Mouse (Mus musculus): ENCODE data around the gene Errfi1.

DNA sequence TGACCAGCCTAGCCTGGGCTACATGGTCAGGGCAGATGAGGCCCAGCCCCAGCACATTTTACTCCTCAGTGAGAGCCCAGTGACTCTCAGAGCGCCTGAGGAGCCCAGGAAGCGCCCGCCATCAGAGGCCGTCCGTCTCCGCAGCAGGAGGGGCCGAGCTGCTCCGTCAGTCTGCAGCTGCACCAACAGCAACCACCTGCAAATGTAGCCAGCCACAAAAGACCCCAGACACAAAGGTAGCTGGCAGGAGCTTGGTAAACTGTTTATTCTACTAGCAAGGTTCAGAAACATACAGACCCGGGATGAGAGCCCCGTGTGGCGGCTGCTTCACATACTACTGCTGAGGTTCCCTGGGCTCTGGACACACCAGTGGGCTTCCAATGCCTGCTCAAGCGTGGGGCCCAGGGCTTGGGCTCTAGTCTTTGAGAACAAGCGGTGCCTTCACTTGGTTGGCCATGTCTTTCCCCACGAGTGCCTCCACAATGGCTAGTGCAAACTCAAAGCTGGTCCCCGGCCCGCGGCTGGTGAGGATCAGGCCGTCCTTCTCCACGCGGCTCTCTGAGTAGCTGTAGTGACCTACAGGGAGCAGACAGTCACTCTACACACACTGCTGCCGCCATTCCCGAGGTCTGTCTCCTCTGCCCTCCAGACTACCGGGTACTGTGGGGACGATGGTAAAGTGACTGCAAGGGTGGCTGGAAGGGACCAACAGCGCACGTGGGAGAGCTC, 43.3 kb downstream of the Errfi1 start:
- TF ChIP-seq POLR2A (IDR thresholded peaks at IDR 0.05; ENCODE audit: borderline replicate concordance, control insufficient read depth, low read depth, low read length): no peak
- no peak for TF ChIP-seq CTCF (IDR thresholded peaks at IDR 0.05; ENCODE audit: control insufficient read depth, insufficient read depth, low read length)
